Mouse (Mus musculus): ENCODE measurements around the gene Kdelr2.

GRCm38 (mm10) chr5:143441753-143442152 lies 38.1 kb downstream of the Kdelr2 start:
- no peak for TF ChIP-seq CTCF (IDR thresholded peaks at IDR 0.05; ENCODE audit: insufficient read depth, low read depth, low read length)
- TF ChIP-seq POLR2A (IDR thresholded peaks at IDR 0.05; ENCODE audit: insufficient read depth, low read depth, low read length), result no peak

Data from olfactory bulb, adult 2 months (tissue).